Mouse (Mus musculus): Measurements from ENCODE around the gene Tnfrsf11a.
"Not testable (repeated sequence)": the region's sequence is repeated elsewhere in the genome, so short reads cannot be mapped to it uniquely, and the experiment has no call there.

The Tnfrsf11a gene

DNA sequence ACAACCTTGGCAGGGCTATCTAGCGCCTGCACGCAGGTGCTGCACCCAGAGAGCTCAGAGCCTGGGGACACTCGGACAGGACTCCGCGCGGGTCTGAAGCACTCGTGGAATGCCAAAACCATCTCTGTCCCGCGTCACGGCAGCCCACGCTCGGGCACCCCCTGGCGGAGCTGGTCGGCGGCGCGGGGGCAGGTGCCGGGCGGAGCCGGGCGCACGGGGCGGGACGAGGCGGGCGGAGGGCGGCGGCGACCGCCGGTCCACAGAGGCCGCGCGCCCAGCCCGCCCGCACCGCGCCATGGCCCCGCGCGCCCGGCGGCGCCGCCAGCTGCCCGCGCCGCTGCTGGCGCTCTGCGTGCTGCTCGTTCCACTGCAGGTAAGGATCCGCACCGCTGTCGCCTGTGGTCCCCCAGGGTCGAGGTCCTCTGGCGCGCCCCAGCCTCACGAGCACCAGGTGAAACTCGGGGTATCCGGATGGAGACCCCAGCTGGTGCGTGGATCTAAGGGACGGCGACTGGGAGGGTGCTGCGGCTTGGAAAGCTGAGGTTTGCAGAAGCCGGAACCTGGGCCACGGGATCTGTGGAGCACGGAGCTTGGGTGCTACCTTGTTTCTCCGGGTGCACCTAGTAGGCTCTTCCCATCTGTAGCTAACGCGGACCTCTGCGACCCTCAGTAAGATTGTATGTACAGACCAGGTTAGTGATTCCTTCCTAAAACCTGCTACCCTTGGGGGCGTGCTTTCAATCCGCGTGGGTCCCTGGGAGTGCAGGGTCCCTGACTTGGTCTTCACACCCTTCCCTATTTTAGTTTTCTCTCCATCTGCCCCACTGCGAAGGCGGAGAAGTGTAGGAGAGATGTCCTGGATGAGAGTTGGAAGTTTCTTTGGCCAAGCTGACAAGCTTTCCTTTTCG is at the start of gene Tnfrsf11a:
Gene Tnfrsf11a (plus strand): TSS at position 262 of the 908 bp plus-strand sequence.
- DNase-seq (ENCODE audit: low read depth): peak; percentile 44

- DNase-seq (ENCODE audit: low read depth): peak; percentile 37
These were observed 45.2 kb upstream of the Tnfrsf11a start for GRCm38 (mm10) chr1:105735318-105735717.

GRCm38 (mm10) chr1:105738334-105738733 is 42.2 kb upstream of the Tnfrsf11a start:
- DNase-seq (ENCODE audit: low read depth): no peak

GRCm38 (mm10) chr1:105739493-105739892 is 41.0 kb upstream of the Tnfrsf11a start:
- DNase-seq (ENCODE audit: low read depth): no peak

DNA sequence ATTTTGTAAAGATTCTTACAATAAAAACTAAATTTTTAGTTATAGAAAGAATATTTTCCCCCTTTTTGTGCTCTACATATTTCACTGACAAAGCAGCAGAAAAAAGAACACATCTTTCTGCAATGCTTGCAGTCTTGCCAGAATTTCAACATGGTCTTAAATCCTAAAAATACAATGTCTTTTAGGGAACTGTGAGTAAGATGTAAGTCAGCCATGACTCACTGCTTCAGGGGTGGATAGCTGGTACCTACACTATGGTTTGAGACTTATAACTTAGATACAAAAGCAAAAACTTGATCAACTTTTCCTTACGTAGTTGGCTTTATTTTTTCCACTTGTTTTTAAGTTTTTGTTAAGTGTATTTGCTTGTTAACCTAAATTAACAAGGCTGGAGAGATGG is 38.0 kb upstream of the Tnfrsf11a start:
- peak; percentile 85 for DNase-seq (ENCODE audit: low read depth)

DNA sequence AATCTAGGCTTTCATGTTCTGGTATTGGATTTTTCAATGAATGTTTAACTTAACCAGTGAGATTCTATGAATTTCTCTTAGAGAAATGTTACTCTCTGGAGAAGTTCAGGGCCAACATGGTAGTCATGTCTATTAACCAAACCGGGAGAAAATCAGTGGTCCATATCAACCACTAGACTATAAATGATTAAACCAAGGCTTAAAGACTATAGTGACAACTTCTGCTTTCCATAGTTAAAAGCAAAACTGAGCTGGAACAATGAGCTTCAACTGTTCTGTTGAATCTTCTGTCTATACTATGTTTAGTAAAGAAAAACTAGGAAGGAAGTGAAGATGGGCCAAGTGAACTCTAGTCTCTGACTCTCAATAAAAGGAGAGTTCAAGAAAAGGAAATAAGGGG is 34.1 kb upstream of the Tnfrsf11a start:
- no peak for DNase-seq (ENCODE audit: low read depth)

- DNase-seq (ENCODE audit: low read depth): no peak
These were observed 33.5 kb upstream of the Tnfrsf11a start for GRCm38 (mm10) chr1:105746858-105747596.

GRCm38 (mm10) chr1:105748091-105748799 is 32.3 kb upstream of the Tnfrsf11a start:
- DNase-seq (ENCODE audit: low read depth): no peak

DNA sequence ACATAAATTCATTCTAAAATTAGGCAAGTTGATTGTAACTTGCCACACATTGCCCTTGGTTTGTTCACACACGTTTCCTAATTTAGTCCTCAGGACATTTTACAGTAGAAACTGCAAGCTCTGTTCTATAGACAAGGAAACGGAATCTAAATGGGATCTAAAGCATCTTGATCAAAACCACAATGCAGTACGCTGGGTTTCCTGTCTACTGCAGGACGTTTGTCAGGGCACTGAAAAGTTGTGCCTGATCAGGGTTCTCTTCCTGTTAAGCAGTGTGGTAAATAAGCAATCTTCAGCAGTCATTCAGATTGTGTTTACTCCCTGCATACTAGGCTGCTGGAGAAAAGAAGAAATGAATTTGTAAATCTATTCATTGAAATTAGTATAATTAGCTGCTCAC is 28.3 kb upstream of the Tnfrsf11a start:
- no peak for DNase-seq (ENCODE audit: low read depth)

- no peak for DNase-seq (ENCODE audit: low read depth)
These were observed 27.6 kb upstream of the Tnfrsf11a start for GRCm38 (mm10) chr1:105752944-105753343.

GRCm38 (mm10) chr1:105758798-105759197 is 21.7 kb upstream of the Tnfrsf11a start:
- DNase-seq (ENCODE audit: low read depth): no peak

- DNase-seq (ENCODE audit: low read depth): no peak
These were observed 20.9 kb upstream of the Tnfrsf11a start for GRCm38 (mm10) chr1:105759422-105760165.

DNA sequence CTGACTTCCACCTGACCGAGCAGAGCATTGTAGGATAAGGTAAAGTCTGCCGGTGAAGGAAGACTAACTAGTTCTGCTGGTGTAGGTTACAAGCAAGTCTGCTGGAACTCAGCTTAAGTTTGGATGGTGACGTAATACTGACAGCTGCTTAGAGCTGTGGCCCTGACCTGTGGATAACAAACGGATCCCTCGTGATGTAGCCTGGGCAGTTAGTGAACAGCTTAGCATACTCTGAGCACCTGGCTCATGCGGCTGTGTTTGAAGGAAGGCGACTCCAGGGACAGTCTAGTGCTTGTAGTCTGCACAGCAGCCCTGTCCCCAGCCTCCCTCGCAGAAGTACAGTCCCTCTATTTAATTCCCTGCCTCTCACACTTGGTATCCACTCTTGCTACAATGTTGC is 14.9 kb upstream of the Tnfrsf11a start:
- DNase-seq (ENCODE audit: low read depth): no peak

- DNase-seq (ENCODE audit: low read depth): not testable (repeated sequence)
These were observed 14.4 kb upstream of the Tnfrsf11a start for GRCm38 (mm10) chr1:105766099-105766498.

- no peak for DNase-seq (ENCODE audit: low read depth)
These were observed 12.1 kb upstream of the Tnfrsf11a start for GRCm38 (mm10) chr1:105768397-105768796.

DNA sequence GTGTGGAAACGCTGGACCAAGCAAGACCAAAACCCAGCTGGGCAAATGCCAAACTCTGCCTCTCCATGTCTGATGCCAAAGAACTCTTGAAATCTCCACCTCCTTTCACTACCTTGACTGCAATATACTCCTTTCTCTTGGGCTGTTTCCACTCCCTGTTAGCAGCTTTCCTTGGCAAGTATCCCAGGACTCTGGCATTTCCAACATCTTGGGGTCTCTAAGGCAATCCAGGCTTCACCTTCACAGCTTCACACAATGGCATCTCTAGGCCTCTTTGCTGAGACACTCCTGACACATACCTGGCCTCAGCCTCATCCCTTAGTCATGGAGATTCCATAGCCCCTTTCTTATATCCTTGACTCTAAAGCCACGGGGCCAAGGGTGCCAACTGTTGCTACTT is 9.8 kb upstream of the Tnfrsf11a start:
- DNase-seq (ENCODE audit: low read depth): peak; percentile 39

- DNase-seq (ENCODE audit: low read depth): no peak
These were observed 4.1 kb upstream of the Tnfrsf11a start for GRCm38 (mm10) chr1:105776426-105776825.

- DNase-seq (ENCODE audit: low read depth): no peak
These were observed 450 bp upstream of the Tnfrsf11a start for GRCm38 (mm10) chr1:105780079-105780456.

GRCm38 (mm10) chr1:105781391-105782146 is 1.1 kb downstream of the Tnfrsf11a start:
- DNase-seq (ENCODE audit: low read depth): no peak

DNA sequence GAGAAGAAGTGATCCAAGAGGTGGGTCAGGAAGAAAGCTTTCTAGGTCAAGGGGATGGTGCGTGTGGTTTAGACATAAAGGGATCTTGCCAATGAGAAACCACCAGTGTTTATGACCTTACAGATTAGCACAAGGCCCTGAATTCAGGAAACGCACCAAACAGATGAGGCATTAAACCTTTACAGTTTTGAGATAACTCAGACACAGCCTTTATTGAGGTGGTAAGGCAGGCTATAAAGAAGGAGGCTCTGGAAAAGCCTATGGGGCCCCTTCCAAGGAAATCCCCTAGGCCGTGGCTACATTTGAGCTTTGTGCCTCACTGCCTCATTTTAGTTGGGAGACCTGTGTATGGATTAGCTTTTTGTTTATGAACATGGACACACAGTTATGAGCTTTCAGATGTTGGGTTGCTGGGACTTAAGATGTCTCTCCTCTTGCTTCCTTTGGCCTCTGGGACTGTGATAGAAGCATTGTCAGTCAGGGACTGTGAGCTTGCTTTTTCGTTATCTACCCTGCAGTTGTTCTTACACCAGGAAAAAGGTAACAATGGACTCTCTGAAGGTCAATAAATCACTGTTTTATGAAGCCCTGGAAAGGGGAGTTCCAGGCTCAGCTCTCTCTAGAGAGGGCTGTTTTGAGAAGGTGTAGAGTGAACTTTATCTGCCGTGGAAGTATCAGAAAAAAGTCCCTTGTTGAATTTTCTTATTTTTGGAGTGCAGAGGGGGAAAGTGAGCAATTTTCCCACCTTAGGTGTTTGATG is 3.9 kb downstream of the Tnfrsf11a start:
- no peak for DNase-seq (ENCODE audit: low read depth)
